Mouse (Mus musculus) megakaryocyte-erythroid progenitor cell, adult 5-6 weeks (primary cell): ENCODE measurements around the gene Dpy19l3. TPM values are rescaled to one million over a fixed set of nuclear protein-coding genes. Genes with fewer than 3 reads are reported as not detected.
A peak's percentile ranks its signal among the peaks of the same experiment; 100 is the strongest.

Source experiments
- ATAC-seq: replicated peaks from 2 replicates; pipeline ENCODE4 v1.8.0; 2016; ENCODE audit warnings: mild to moderate bottlenecking, inconsistent platforms; ENCODE audit not compliant: severe bottlenecking, poor library complexity, low FRiP score, low TSS enrichment
- total RNA-seq, 2 experiments: library from RNA; stranded (forward) in 1 of 2; stranded (reverse) in 1 of 2; fragments of 200-1000, 215-1000 nt in 1 of 2; fragments of >200 nt in 1 of 2; fragmentation: Nextera tagmentation in 1 of 2; gene quantifications; 2 replicates each; pipeline ENCODE4 v1.2.3; 2014 to 2017

Gene Dpy19l3
- total RNA-seq, 2 experiments from 2014 or later, result 8.1 to 15.0 TPM

GRCm38 (mm10) chr7:35699005-35699404 is 55.2 kb downstream of the Dpy19l3 start:
- no peak for ATAC-seq

DNA sequence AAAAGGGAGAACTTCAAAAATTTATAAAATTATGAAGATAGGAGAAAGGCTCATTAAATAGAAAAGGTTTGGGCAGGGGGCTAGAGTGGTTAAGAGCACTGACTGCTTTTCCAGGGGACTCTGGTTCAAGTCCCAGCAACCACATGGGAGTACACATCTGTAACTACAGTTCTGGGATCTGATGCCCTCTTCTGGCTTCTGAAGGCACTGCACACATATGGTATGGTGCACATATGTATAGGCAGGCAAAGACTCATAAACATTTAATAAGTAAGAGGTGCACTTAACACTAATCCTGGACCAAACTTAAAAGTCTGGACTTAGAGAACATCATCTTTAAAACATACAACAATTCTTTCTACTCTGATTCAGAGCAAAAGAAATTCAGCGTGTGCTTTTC is 56.2 kb downstream of the Dpy19l3 start:
- no peak for ATAC-seq

DNA sequence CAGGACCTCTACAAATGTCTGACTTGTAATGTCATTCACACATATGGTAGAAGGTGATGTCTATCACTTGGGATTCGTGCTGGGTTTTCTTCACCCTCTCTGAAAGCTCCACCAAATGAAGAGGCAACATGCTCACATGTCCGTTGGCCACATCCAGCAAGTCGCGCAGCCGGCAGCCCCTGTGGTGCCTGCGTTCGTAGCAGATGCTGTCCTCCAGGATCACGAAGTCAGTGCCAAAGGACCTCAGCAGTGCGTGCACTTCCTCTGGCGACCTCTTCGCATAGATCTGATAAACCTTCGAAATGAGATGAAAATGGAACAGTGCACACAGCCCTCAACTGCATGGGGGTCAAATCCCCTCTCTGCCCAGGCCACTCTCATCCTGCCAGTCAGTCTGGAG is 61.6 kb downstream of the Dpy19l3 start:
- no peak for ATAC-seq

DNA sequence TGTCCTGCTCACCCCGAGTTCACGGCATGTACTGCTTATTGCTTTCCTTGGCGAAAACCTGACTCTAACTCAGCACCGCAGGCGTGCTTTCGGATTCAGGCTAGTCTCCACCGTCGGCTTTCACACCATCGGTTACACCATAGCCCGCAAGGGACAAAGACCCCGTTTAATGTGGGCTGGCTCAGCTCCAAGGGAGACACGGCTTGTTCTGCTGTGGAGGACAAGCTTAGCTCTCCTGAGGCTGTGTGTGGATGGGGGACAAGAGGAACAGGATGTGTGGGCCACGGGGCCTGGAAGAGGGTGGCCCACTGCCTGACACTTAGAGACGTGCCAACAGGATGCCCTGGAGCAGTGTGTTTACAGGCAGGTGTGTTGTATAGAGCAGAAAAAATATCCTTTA is 62.1 kb downstream of the Dpy19l3 start:
- ATAC-seq, result no peak

- no peak for ATAC-seq
Measured at GRCm38 (mm10) chr7:35688781-35689349, 65.4 kb downstream of the Dpy19l3 start.

GRCm38 (mm10) chr7:35688276-35688675 is 66.0 kb downstream of the Dpy19l3 start:
- ATAC-seq, result no peak

DNA sequence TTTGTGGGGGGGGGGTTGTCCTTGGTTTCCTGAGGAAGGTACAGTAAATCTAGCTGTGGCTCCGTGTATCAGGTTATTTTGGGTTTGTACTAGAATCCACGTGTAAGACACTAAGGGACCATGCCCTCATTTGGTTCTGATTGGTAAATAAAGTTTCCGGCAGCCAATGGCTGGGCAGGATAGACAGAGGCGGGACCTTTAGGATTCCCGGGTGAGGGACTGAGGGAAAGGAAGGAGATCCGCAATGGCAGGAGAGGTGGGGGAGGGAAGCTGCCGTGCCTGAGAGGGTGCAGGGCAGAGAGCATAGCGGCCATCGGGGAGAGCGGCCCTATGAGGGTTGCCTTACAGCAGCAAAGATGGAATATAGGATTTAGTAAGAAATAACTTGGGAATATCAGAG is 67.0 kb downstream of the Dpy19l3 start:
- no peak for ATAC-seq

DNA sequence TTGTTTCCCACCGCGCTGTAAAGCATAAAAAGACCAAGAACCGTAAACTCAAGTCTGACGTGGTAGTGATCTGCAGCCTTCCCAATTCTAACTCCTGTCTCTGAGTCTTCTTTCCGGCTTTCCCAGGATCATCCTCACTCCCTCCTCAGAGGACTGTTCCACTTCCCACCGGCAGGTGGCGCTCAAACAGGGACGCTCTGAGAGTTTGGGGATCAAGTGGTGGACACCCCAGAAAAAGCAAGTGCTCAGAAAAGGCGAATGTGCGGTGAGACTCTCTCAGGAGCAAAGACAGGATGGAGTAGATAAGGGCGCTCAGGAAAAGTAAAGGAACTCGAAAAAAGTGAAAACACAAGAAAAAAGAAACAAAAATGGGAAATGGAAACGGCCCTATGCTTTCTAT is 67.5 kb downstream of the Dpy19l3 start:
- peak; percentile 70 for ATAC-seq

DNA sequence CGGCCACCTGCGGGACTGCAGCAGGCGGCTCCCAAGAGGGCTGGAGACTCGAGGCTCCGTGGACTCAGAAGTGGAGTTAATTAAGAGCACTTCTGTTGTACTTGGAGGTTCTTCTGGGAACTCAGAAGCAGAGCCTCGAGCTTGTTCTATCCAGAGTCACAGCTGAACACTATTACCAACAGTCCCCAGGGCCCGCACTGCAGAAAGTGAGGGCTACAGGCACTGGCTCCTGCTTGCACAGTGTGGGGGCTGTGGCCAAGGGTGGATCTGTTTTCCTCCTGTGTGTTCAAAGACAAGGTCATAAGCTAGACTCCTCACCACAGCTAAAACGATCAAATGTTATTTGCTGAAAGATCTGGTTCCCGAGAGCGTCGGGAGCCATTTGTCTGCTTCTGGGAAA is 68.0 kb downstream of the Dpy19l3 start:
- no peak for ATAC-seq

DNA sequence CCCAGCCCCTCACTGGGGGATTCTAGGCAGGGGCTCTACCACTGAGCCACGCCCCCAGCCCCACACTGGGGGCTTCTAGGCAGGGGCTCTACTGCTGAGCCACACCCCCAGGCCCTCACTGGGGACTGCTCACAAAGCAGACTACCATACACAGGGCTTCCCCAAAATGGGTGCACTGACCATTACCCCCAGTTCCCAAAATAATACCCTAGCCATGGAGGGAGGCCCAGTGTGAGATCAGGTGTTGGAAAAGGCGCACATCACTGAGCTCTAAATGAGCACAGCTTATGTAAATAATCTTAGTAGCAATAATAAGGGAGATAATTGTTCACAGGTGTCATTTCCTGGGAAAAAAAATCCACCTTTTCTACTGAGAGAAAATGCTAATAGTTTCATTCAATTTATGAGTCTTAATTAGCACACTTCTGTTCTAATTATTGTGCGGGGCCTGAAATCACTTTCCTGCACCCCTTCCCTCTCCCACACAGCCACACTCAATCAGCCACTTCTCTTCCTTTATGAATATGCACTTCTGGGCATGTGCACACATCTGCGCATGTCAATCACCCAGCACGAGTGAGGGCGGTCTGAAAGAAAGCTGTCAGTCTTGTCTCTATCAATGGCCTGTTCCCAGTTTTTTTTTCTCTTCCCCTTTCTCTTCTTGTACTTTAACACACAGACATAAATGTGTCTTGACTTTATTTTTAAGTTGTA is 70.7 kb downstream of the Dpy19l3 start:
- no peak for ATAC-seq

DNA sequence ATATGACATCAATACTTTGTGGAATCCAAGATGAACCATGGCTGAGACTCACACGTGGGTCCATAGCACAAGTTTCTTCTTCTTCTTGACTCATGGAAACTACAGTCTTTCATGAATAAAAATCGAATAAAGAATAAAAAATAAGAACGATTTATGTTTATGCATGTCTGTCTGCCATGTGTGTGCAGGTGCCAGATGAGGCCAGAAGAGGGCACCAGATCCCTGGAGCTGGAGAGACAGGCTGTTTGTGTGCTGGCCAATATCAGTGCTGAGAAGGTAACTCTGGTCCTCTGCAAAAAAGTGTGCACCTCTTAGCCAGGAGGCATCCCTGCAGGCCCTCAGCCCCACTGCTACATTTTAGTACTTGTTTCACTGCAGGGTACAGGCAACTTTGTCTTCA is 72.7 kb downstream of the Dpy19l3 start:
- ATAC-seq, result no peak

GRCm38 (mm10) chr7:35678976-35679375 is 75.3 kb downstream of the Dpy19l3 start:
- no peak for ATAC-seq

- ATAC-seq, result no peak
Measured at GRCm38 (mm10) chr7:35668066-35669041, 85.9 kb downstream of the Dpy19l3 start.

- no peak for ATAC-seq
Measured at GRCm38 (mm10) chr7:35663790-35664376, 90.4 kb downstream of the Dpy19l3 start.

- peak; percentile 57; the same call in 1 of the 2 replicates for ATAC-seq
Measured at GRCm38 (mm10) chr7:35659173-35659572, 95.1 kb downstream of the Dpy19l3 start.

DNA sequence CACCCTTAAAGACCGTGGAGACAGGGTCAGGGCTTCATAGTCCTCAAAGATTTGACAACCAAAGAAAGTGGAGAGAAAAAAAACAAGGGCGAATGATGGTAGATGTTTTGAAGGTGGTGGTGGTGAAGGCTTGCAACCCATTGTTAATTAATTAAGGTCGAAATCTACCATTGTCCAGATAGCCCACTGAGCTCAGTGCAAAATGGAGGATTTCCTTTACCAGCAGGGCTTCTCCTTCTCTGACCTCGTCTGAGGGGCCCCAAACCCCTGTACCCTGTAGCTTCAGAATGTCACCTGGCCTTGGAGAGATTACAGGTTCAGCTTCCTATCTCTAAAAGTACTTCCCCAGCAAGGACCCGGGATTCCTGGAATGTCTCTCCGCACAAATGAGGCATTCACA is 96.4 kb downstream of the Dpy19l3 start:
- ATAC-seq, result no peak

- ATAC-seq, result no peak
Measured at GRCm38 (mm10) chr7:35651583-35652270, 102.5 kb downstream of the Dpy19l3 start.

GRCm38 (mm10) chr7:35650716-35651410 is 103.4 kb downstream of the Dpy19l3 start:
- ATAC-seq, result no peak

GRCm38 (mm10) chr7:35649071-35649470 is 105.2 kb downstream of the Dpy19l3 start:
- ATAC-seq, result peak; percentile 87
